Mouse (Mus musculus): Measurements from ENCODE around the gene Wnt16. TPM values are rescaled to one million over a fixed set of nuclear protein-coding genes. Genes with fewer than 3 reads are reported as not detected.
A peak's percentile ranks its signal among the peaks of the same experiment; 100 is the strongest.

The Wnt16 gene
- total and polyA plus RNA-seq, 3 experiments = 10.9 to 71.1 (median 15.9) TPM

GRCm38 (mm10) chr6:22288737-22289460 lies 872 bp downstream of the Wnt16 start (continued):
- TF ChIP-seq SIN3A (IDR thresholded peaks at IDR 0.05; ENCODE audit: low read length) (no peak; the same call in 1 of the 2 replicates), BHLHE40 (IDR thresholded peaks at IDR 0.05; ENCODE audit: low read depth, low read length) (no peak), JUND (conservative IDR thresholded peaks at IDR 0.05; ENCODE audit: low read depth, low read length) (no peak)

- in situ Hi-C loops (cut with MboI; ENCODE audit: low pct_ligation_motif_present, low pct_unique_long_range_greater_than_20kb, low sequenced_read_pairs) = loop anchor here (10.0 kb wide), 1 partner anchor 155 kb away; no protein-coding TSS in a partner anchor
- peak overlapping the region; percentile 78 for H3K9ac ChIP-seq (ENCODE audit: insufficient read depth, low read depth)
- dilution Hi-C loops (cut with MboI; ENCODE audit: extremely low pct_ligation_motif_present, extremely low pct_unique_long_range_greater_than_20kb, low sequenced_read_pairs) = no loop called here
- H3K4me2 ChIP-seq (ENCODE audit: insufficient read depth, low read depth, poor library complexity, severe bottlenecking) = peak overlapping the region; percentile 41
- no peaks in the 10 kb centered on the region for H3K27me3 ChIP-seq (replicated peaks)
- peak overlapping the region; percentile 93 for H3K27ac ChIP-seq (ENCODE audit: insufficient read depth, low read depth)
- H3K79me2 ChIP-seq (replicated peaks; ENCODE audit: control insufficient read depth, extremely low read depth, insufficient read depth, poor library complexity, severe bottlenecking) = peaks cover 41% of the 10 kb centered on the region
- peaks cover 9 to 19% of the 10 kb centered on the region in 2 experiments for H3K36me3 ChIP-seq (replicated peaks in 1 of 2; ENCODE audit: control insufficient read depth in 1 of 2, insufficient read depth in 1 of 2, low read length in 1 of 2)
- peak overlapping the region; percentile 73 to 94 (median 80) for H3K4me3 ChIP-seq (replicated peaks in 1 of 3; ENCODE audit: low read depth in 2 of 3, low read length in 2 of 3, poor library complexity in 1 of 3)
- TF ChIP-seq KAT2A (IDR thresholded peaks at IDR 0.05; ENCODE audit: insufficient replicate concordance, low read length) (no peak), MYC (IDR thresholded peaks at IDR 0.05; ENCODE audit: low read depth, low read length) (0 out of 2 replicates have a peak, but pooled peaks have one; percentile 35), CHD2 (IDR thresholded peaks at IDR 0.05; ENCODE audit: low read length) (peak; percentile 72), RAD21 (IDR thresholded peaks at IDR 0.05; ENCODE audit: low read depth, low read length) (no peak; the same call in 1 of the 2 replicates), BHLHE40 (IDR thresholded peaks at IDR 0.05; ENCODE audit: low read depth, low read length) (peak; percentile 24), USF2 (conservative IDR thresholded peaks at IDR 0.05; ENCODE audit: low read depth, low read length) (no peak), NRF1 (IDR thresholded peaks at IDR 0.05; ENCODE audit: low read depth, low read length) (0 out of 2 replicates have a peak, but pooled peaks have one; percentile 19), MAX (IDR thresholded peaks at IDR 0.05; ENCODE audit: low read length) (peak; percentile 12; the same call in 1 of the 2 replicates), HCFC1 (IDR thresholded peaks at IDR 0.05; ENCODE audit: low read depth, low read length) (peak; percentile 18; the same call in 1 of the 2 replicates), SMC3 (IDR thresholded peaks at IDR 0.05; ENCODE audit: low read depth, low read length) (peak; percentile 8; the same call in 1 of the 2 replicates), TCF12 (IDR thresholded peaks at IDR 0.05; ENCODE audit: low read depth, low read length) (0 out of 2 replicates have a peak, but pooled peaks have one; percentile 23), ZNF384 (IDR thresholded peaks at IDR 0.05; ENCODE audit: low read depth, low read length) (peak; percentile 61; the same call in 1 of the 2 replicates), UBTF (IDR thresholded peaks at IDR 0.05; ENCODE audit: low read depth, low read length) (0 out of 2 replicates have a peak, but pooled peaks have one; percentile 7), ETS1 (conservative IDR thresholded peaks at IDR 0.05; ENCODE audit: low read depth, low read length) (no peak; the same call in 1 of the 2 replicates), MAZ (IDR thresholded peaks at IDR 0.05; ENCODE audit: low read depth, low read length) (0 out of 2 replicates have a peak, but pooled peaks have one; percentile 16)
- H3K9me3 ChIP-seq (replicated peaks; ENCODE audit: low read length) = no peaks in the 10 kb centered on the region
- peak; percentile 20 for DNase-seq (ENCODE audit: extremely low read depth)
- H3K4me1 ChIP-seq (ENCODE audit: control insufficient read depth in 1 of 2, insufficient read depth in 2 of 2) = peaks cover 5 to 31% of the 10 kb centered on the region in 2 experiments; a peak in 3 of 4 replicates
Observed at GRCm38 (mm10) chr6:22289461-22290021, 1.5 kb downstream of the Wnt16 start.
